Mouse (Mus musculus) liver, adult 2 months (tissue): ENCODE results near the gene Mlf2. TPM values are rescaled to one million over a fixed set of nuclear protein-coding genes. Genes with fewer than 3 reads are reported as not detected.

Experiments
- DNase-seq: peaks from one replicate; pipeline ENCODE4 v3.0.0-alpha.2; 2011; ENCODE audit warnings: low read depth, low spot score; ENCODE audit errors: extremely low read depth
- H3K27ac ChIP-seq: fragments of 200-500 bp; replicated peaks from 2 replicates; pipeline ENCODE4 v1.5.1; 2012; ENCODE audit warnings: low read depth, mild to moderate bottlenecking, control low read depth, inconsistent platforms, low read length; ENCODE audit not compliant: insufficient read depth
- H3K27me3 ChIP-seq: fragments of 200-500 bp; 2 replicates; pipeline ENCODE4 v1.6.1; 2012; ENCODE audit warnings: mild to moderate bottlenecking, moderate library complexity, low read length, inconsistent platforms; ENCODE audit not compliant: control insufficient read depth, insufficient read depth
- H3K36me3 ChIP-seq: fragments of 200-500 bp; 2 replicates; pipeline ENCODE4 v1.6.1; 2012; ENCODE audit warnings: low read length, inconsistent platforms; ENCODE audit not compliant: control insufficient read depth, insufficient read depth
- H3K4me1 ChIP-seq: fragments of 200-500 bp; 2 replicates; pipeline ENCODE4 v1.6.1; 2011; ENCODE audit warnings: low read length; ENCODE audit not compliant: control insufficient read depth, insufficient read depth
- H3K4me3 ChIP-seq: fragments of 200-500 bp; 2 replicates; pipeline ENCODE4 v1.5.1; 2011; ENCODE audit warnings: low read depth, mild to moderate bottlenecking, control low read depth, low read length, moderate library complexity; ENCODE audit not compliant: insufficient read depth
- H3K79me2 ChIP-seq: fragments of 200-500 bp; 2 replicates; pipeline ENCODE4 v1.6.1; 2012; ENCODE audit warnings: inconsistent platforms, mild to moderate bottlenecking, low read length, moderate library complexity; ENCODE audit not compliant: control insufficient read depth, insufficient read depth
- H3K9ac ChIP-seq: fragments of 200-500 bp; 2 replicates; pipeline ENCODE4 v1.6.1; 2012; ENCODE audit warnings: low read depth, mild to moderate bottlenecking, control low read depth, inconsistent platforms, low read length
- CTCF ChIP-seq: fragments of 200-500 bp; IDR thresholded peaks from 2 replicates; pipeline ENCODE4 v1.5.1; 2011; ENCODE audit warnings: low read depth, low read length, control low read depth
- POLR2A ChIP-seq: fragments of 200-500 bp; IDR thresholded peaks from 2 replicates; pipeline ENCODE4 v1.6.1; 2011; ENCODE audit warnings: low read length, control low read depth; ENCODE audit not compliant: insufficient read depth; ENCODE audit errors: extremely low read depth
- WGBS: fragments of 180-500 bp; shearing (Covaris S2); methylation state at CpG from one replicate; pipeline ENCODE4 v1.1.7; 2018; 5-methylcytosine and 5-hydroxymethylcytosine counted together
- polyA plus RNA-seq: library from polyadenylated mRNA; depleted of rRNA; stranded (reverse); fragments of >200 nt; gene quantifications from 2 replicates; pipeline ENCODE4 v1.2.3, GENCODE M21; 2012
- total RNA-seq: library from RNA; depleted of rRNA; stranded (reverse); fragments of >200 nt; gene quantifications from 2 replicates; pipeline ENCODE4 v1.2.3, GENCODE M21; 2014

Mlf2 gene
- total and polyA plus RNA-seq, 2 experiments = 74.6 to 265 TPM

- TF ChIP-seq POLR2A (no peak), CTCF (no peak)
- Histone ChIP-seq H3K27ac (no peak overlapping the region), H3K36me3 (peaks cover 8% of the 10 kb centered on the region; the same call in 1 of the 2 replicates), H3K4me1 (peaks cover 22% of the 10 kb centered on the region), H3K79me2 (no peaks in the 10 kb centered on the region), H3K9ac (no peak overlapping the region), H3K27me3 (no peaks in the 10 kb centered on the region), H3K4me3 (no peak overlapping the region)
- WGBS = 38% methylated on average over 32 of the region's 32 CpGs
- DNase-seq = no peak
Measured at GRCm38 (mm10) chr6:124910032-124910431, 21.2 kb upstream of the Mlf2 start.

DNA sequence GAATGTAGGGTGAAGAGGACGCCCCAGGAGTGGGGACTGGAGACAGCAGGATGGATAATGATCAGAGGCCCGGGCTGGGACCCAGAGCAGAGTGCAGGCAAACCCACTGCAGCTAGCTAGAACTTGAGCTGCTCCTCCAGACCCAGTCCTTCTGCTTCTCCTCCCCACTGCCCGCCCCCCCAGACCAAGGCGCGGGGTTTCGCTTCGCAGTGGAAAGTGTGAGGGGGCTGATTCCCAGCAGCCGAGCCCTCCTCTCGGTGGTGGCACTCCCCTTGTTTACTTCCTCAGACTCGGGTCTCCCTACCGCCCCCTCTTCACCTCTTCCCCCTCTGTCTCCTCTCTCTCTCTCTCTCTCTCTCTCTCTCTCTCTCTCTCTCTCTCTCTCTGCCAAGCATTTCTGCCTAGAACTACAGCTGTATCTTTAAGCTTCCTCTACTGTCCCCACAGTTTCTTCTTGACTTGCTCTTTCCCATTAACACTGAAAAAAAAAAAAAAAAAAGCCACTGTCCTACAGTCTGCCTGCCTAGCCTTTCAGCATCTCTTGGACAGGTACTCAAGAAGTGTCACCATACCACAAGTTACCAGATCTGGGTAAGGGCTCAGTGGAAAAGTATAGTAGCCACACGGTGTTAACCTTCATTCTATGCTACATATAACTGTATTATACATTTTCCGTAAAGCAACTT lies 19.5 kb upstream of the Mlf2 start, which contains the start of gene Lag3:
Lag3 (minus strand) TSS at position 173 of the 686 bp plus-strand sequence.
- 49% methylated on average over 13 of the region's 13 CpGs for WGBS
- H3K9ac ChIP-seq = no peak within 1 kb of the TSS
- H3K79me2 ChIP-seq = no peaks in the 10 kb centered on the region
- peaks cover 23% of the 10 kb centered on the region for H3K4me1 ChIP-seq
- no peaks in the 10 kb centered on the region for H3K27me3 ChIP-seq
- H3K4me3 ChIP-seq = no peak within 1 kb of the TSS
- no peak for TF ChIP-seq POLR2A
- no peak for TF ChIP-seq CTCF
- peaks cover 8% of the 10 kb centered on the region; the same call in 1 of the 2 replicates for H3K36me3 ChIP-seq
- DNase-seq = no peak
- H3K27ac ChIP-seq = no peak within 1 kb of the TSS

GRCm38 (mm10) chr6:124913214-124913613 lies 18.0 kb upstream of the Mlf2 start:
- peak overlapping the region; percentile 41 for H3K27ac ChIP-seq
- H3K9ac ChIP-seq = no peak overlapping the region
- no peak for TF ChIP-seq POLR2A
- TF ChIP-seq CTCF = no peak
- peaks cover 2% of the 10 kb centered on the region; the same call in 1 of the 2 replicates for H3K79me2 ChIP-seq
- DNase-seq = no peak
- H3K4me1 ChIP-seq = peaks cover 24% of the 10 kb centered on the region
- 30% methylated on average over 6 of the region's 6 CpGs for WGBS
- H3K27me3 ChIP-seq = no peaks in the 10 kb centered on the region
- H3K36me3 ChIP-seq = peaks cover 8% of the 10 kb centered on the region; the same call in 1 of the 2 replicates
- no peak overlapping the region for H3K4me3 ChIP-seq

- H3K27ac ChIP-seq = peak overlapping the region; percentile 94
- H3K4me3 ChIP-seq = no peak overlapping the region
- no peaks in the 10 kb centered on the region for H3K27me3 ChIP-seq
- H3K36me3 ChIP-seq = peaks cover 8% of the 10 kb centered on the region; the same call in 1 of the 2 replicates
- peaks cover 28% of the 10 kb centered on the region for H3K4me1 ChIP-seq
- TF ChIP-seq POLR2A (no peak), CTCF (no peak)
- 51% methylated on average over 14 of the region's 14 CpGs for WGBS
- peaks cover 2% of the 10 kb centered on the region; the same call in 1 of the 2 replicates for H3K79me2 ChIP-seq
- H3K9ac ChIP-seq = no peak overlapping the region
- peak; percentile 76 for DNase-seq
Measured at GRCm38 (mm10) chr6:124913721-124914285, 17.4 kb upstream of the Mlf2 start.

- 82% methylated on average over 7 of the region's 7 CpGs for WGBS
- Histone ChIP-seq H3K9ac (peak overlapping the region; percentile 100; the same call in 1 of the 2 replicates), H3K79me2 (peaks cover 2% of the 10 kb centered on the region; the same call in 1 of the 2 replicates), H3K27me3 (no peaks in the 10 kb centered on the region), H3K4me3 (no peak overlapping the region), H3K27ac (peak overlapping the region; percentile 94), H3K4me1 (peaks cover 28% of the 10 kb centered on the region), H3K36me3 (peaks cover 8% of the 10 kb centered on the region; the same call in 1 of the 2 replicates)
- no peak for DNase-seq
- TF ChIP-seq POLR2A = 0 out of 2 replicates have a peak, but pooled peaks have one; percentile 12
- no peak for TF ChIP-seq CTCF
Measured at GRCm38 (mm10) chr6:124914511-124914910, 16.7 kb upstream of the Mlf2 start.
